Mouse (Mus musculus) kidney, adult 2 months (tissue): ENCODE data around the gene Trpc2.

Experiments used
- CTCF ChIP-seq: fragments of 200-500 bp; conservative IDR thresholded peaks from 2 replicates; pipeline ENCODE4 v1.5.1; 2011; ENCODE audit warnings: low read depth, mild to moderate bottlenecking, control low read depth, low read length, moderate library complexity, mixed read lengths; ENCODE audit not compliant: insufficient read depth, insufficient read length
- POLR2A ChIP-seq: fragments of 200-500 bp; IDR thresholded peaks from one replicate; pipeline ENCODE4 v1.6.1; 2011; ENCODE audit warnings: low read depth, low read length, control low read depth

DNA sequence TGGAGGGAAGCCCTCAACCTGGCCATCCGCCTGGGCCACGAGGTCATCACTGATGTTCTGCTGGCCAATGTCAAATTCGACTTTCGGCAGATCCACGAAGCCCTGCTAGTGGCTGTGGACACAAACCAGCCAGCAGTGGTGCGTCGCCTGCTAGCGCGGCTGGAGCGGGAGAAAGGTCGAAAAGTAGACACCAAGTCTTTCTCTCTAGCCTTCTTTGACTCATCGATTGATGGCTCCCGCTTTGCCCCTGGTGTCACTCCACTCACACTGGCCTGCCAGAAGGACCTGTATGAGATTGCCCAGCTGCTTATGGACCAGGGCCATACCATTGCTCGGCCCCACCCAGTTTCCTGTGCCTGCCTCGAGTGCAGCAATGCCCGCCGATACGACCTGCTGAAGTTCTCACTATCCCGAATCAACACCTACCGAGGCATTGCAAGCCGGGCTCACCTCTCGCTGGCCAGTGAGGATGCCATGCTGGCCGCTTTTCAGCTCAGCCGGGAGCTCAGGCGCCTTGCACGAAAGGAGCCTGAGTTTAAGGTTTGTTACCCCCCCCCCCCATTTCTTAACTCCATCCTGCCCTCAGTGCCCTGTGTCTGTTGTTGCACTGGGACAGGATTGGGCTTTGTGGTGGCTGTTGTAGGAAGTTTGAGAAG, 1.3 kb downstream of the Trpc2 start:
- TF ChIP-seq CTCF (no peak), POLR2A (no peak)
